Mouse (Mus musculus) liver, embryonic 14.5 days (tissue): ENCODE measurements around the gene Ago4. TPM values are rescaled to one million over a fixed set of nuclear protein-coding genes. Genes with fewer than 3 reads are reported as not detected.

Experiments
- ATAC-seq: fragments of 200-750 bp; cut with Nextera tagmentation; 2 replicates; pipeline ENCODE4 v1.8.0; 2017; ENCODE audit warnings: moderate number of reproducible peaks, mild to moderate bottlenecking, moderate library complexity; ENCODE audit not compliant: insufficient read depth
- DNase-seq, 3 experiments: peaks; one replicate each; pipeline ENCODE4 v3.0.0-alpha.2; 2012 to 2013; ENCODE audit warnings: low read depth in 3 of 3, low spot score in 3 of 3
- H3K27ac ChIP-seq: fragments of 300-500 bp; sonication (generic); 2 replicates; pipeline ENCODE4 v1.5.1; 2014; ENCODE audit warnings: moderate library complexity, mild to moderate bottlenecking, control low read depth, inconsistent platforms
- H3K27me3 ChIP-seq: fragments of 300-500 bp; sonication (generic); 2 replicates; pipeline ENCODE4 v1.6.1; 2014; ENCODE audit warnings: mild to moderate bottlenecking, low read length, moderate library complexity; ENCODE audit not compliant: control insufficient read depth, insufficient read depth
- H3K36me3 ChIP-seq: fragments of 300-500 bp; sonication (generic); replicated peaks from 2 replicates; pipeline ENCODE4 v1.6.1; 2014; ENCODE audit warnings: low read depth; ENCODE audit not compliant: control insufficient read depth, insufficient read depth
- H3K4me1 ChIP-seq, 2 experiments: fragments of 200-500 bp in 1 of 2; fragments of 300-500 bp in 1 of 2; sonication (generic) in 1 of 2; replicated peaks; 2 replicates each; pipeline ENCODE4 v1.6.1; 2012 to 2014; ENCODE audit warnings: antibody characterized with exemption in 1 of 2, inconsistent platforms in 1 of 2, low read length in 1 of 2; ENCODE audit not compliant: control insufficient read depth in 2 of 2, insufficient read depth in 2 of 2
- H3K4me2 ChIP-seq: fragments of 300-500 bp; sonication (generic); 2 replicates; pipeline ENCODE4 v1.6.1; 2014; ENCODE audit warnings: low read depth, mild to moderate bottlenecking, control low read depth, moderate library complexity
- H3K4me3 ChIP-seq, 2 experiments: fragments of 200-500 bp in 1 of 2; fragments of 300-500 bp in 1 of 2; sonication (generic) in 1 of 2; 2 replicates each; pipeline ENCODE4 v1.5.1; 2012 to 2014; ENCODE audit warnings: low read depth in 2 of 2, low read length in 2 of 2, mild to moderate bottlenecking in 2 of 2, control low read depth in 1 of 2, inconsistent platforms in 1 of 2, moderate library complexity in 1 of 2; ENCODE audit not compliant: insufficient read depth in 1 of 2
- H3K9ac ChIP-seq: fragments of 300-500 bp; sonication (generic); replicated peaks from 2 replicates; pipeline ENCODE4 v1.6.1; 2014; ENCODE audit warnings: mild to moderate bottlenecking, control low read depth, moderate library complexity
- H3K9me3 ChIP-seq: fragments of 300-500 bp; sonication (generic); 2 replicates; pipeline ENCODE4 v1.6.1; 2016; ENCODE audit warnings: low read length, mixed read lengths; ENCODE audit not compliant: control insufficient read depth
- CTCF ChIP-seq: IDR thresholded peaks from 2 replicates; pipeline ENCODE4 v1.5.1; 2016; ENCODE audit warnings: antibody characterized with exemption, low read depth, control low read depth
- EP300 ChIP-seq: IDR thresholded peaks from 2 replicates; pipeline ENCODE4 v1.6.1; 2016; ENCODE audit warnings: antibody characterized with exemption, low read depth
- WGBS: fragments of 180-500 bp; shearing (Covaris S2); extraction: QIAGEN DNeasy Blood & Tissue Kit; methylation state at CpG from one replicate; pipeline ENCODE4 v1.1.7; 2014; ENCODE audit not compliant: insufficient replicate concordance; 5-methylcytosine and 5-hydroxymethylcytosine counted together
- polyA plus RNA-seq, 2 experiments: library from polyadenylated mRNA; depleted of rRNA in 1 of 2; stranded (reverse) in 1 of 2; unstranded in 1 of 2; fragments of >200 nt; fragmentation: Nextera tagmentation in 1 of 2; extraction: Ambion mirVana in 1 of 2; gene quantifications; 2 replicates each; pipeline versions ENCODE4 v1.2.1 to v1.2.3; 2012 to 2014

Ago4 gene
- polyA plus RNA-seq, 2 experiments, result 0.17 to 0.20 TPM

DNA sequence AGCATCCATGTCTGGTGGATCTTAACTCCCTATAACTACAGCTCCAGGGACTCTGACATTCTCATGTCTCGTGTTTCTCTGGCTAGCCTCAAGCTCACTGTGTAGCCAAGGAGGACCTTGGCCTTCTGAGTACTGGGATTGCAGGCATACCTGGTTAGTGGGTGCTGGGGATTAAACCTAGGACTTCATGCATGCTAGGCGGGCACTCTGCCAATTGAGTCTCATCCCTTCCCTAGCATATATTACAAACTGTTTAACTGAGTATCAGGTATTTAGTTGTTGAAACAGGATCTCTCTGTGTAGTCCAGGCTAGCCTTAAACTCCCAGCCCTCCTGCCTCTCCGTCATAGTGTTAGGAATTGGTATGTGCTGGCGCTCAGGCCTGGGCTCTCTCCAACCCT is 34.0 kb upstream of the Ago4 start:
- no peaks in the 10 kb centered on the region for H3K4me1 ChIP-seq
- no peaks in the 10 kb centered on the region for H3K27me3 ChIP-seq
- H3K4me3 ChIP-seq, result no peak overlapping the region
- H3K27ac ChIP-seq, result no peak overlapping the region
- peaks cover 93% of the 10 kb centered on the region for H3K36me3 ChIP-seq
- no peak overlapping the region for H3K4me2 ChIP-seq
- no peak for TF ChIP-seq EP300
- no peak for TF ChIP-seq CTCF
- ATAC-seq (no peak), DNase-seq (no peak)
- no peak overlapping the region for H3K9ac ChIP-seq
- 91% methylated on average over 4 of the region's 4 CpGs for WGBS
- H3K9me3 ChIP-seq, result no peaks in the 10 kb centered on the region

DNA sequence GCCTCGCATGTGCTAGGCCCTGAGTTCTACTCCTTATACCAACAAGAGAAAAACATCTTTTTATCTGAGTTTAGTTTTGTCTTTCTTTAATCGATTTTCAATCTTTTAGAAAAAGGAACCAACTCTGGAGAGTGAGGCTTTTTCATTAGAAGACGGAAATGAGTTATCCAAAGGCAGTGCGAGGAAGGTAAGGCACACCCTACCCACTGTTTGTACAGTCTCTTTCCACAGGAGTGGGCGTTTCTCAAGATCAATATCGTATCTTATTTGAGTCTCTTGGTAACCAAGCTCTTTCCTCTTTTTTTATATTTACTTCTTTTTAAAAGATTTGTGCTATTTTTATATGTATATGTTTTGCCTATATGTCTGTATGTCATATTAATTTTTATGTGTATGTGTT is 30.5 kb upstream of the Ago4 start:
- H3K4me1 ChIP-seq, result no peaks in the 10 kb centered on the region
- no peak overlapping the region for H3K27ac ChIP-seq
- WGBS, result 84% methylated on average over 6 of the region's 6 CpGs
- H3K9me3 ChIP-seq, result no peaks in the 10 kb centered on the region
- DNase-seq (no peak), ATAC-seq (no peak)
- H3K9ac ChIP-seq, result no peak overlapping the region
- H3K4me2 ChIP-seq, result no peak overlapping the region
- H3K27me3 ChIP-seq, result no peaks in the 10 kb centered on the region
- TF ChIP-seq CTCF (no peak), EP300 (no peak)
- H3K4me3 ChIP-seq, result no peak overlapping the region
- peaks cover 87% of the 10 kb centered on the region for H3K36me3 ChIP-seq

DNA sequence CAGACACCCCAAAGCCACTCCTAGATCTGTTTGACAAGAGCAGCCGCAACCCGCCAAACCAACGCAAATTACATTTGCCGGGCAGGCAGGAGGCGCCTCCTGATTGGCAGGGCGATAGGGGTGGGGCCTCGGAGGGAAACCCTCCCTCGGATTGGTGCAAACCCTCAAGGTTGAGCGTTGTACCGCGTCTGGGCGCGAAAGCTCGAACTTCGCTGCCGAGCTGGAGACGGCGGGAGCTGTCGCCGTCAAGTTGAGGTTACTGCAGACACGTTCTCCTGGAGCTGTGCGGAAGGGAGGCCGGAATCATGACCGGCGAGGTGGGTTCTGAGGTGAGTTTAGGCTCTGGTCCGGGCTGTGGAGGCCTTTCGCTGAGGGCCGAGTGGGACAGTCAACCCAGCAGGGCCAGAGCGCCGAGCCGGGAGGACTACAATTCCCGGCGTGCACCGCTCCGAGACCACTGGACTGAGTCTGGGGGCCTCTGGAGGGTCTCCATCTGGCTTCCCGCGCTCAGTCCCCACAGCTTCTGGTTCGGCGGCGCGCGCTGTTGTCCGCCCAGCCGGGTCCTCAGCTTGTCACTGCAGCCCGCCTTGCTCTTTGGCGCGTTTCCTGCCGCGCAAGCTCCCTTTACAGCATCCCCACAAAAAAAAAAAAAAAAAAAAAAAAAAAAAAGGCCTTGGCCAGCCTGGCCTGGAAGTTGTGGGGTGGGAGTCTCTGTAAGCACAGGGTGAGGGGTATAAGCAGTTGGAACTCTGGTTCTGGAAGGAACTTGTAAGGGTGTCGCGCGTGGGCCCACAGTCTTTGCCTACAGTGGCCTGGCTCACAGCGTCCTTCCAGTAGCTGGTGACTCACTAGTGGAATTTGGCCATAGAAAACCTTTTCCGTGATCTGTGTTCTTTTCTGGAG is 23.8 kb upstream of the Ago4 start, which contains the start of gene Clspn:
Clspn (plus strand) TSS at position 127 of the 903 bp plus-strand sequence.
- peak; percentile 93 to 94 (median 93) for DNase-seq
- WGBS, result under 1% methylated on average over 54 of the region's 54 CpGs
- H3K4me1 ChIP-seq, result peaks cover 6 to 13% of the 10 kb centered on the region in 2 experiments
- H3K4me3 ChIP-seq, result peak within 1 kb of the TSS; percentile 68 to 99
- TF ChIP-seq EP300, result no peak
- no peak for TF ChIP-seq CTCF
- H3K27ac ChIP-seq, result peak within 1 kb of the TSS; percentile 63
- peak; percentile 98 for ATAC-seq
- no peaks in the 10 kb centered on the region for H3K9me3 ChIP-seq
- H3K36me3 ChIP-seq, result peaks cover 25% of the 10 kb centered on the region
- no peaks in the 10 kb centered on the region for H3K27me3 ChIP-seq
- peak within 1 kb of the TSS; percentile 96 for H3K9ac ChIP-seq
- peak within 1 kb of the TSS; percentile 79 for H3K4me2 ChIP-seq

DNA sequence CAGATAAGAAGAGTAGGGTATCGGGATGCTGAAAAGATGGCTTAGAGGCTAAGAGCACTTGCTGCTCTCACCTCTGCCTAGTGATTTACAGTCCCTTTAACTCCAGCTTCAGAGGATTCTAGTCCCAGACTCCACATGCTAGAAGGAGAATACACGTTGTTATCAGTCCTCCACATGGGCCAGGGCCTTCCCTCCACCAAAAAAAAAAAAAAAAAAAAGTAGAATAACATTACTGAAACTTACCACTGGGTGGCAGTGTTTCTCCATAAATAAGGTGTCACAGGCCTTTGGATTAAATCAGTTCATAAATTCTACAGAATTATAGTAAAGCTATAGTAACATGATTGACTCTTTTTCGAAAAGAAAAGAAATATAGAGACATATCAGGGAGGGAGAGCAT is 21.2 kb upstream of the Ago4 start:
- no peak for ATAC-seq
- no peaks in the 10 kb centered on the region for H3K9me3 ChIP-seq
- no peak overlapping the region for H3K4me2 ChIP-seq
- H3K4me1 ChIP-seq, result peaks cover 6 to 13% of the 10 kb centered on the region in 2 experiments
- no peak overlapping the region for H3K27ac ChIP-seq
- H3K4me3 ChIP-seq, result no peak overlapping the region
- H3K9ac ChIP-seq, result no peak overlapping the region
- WGBS, result 30% methylated on average over 3 of the region's 3 CpGs
- DNase-seq, result peak; percentile 61 to 72 (median 61)
- no peaks in the 10 kb centered on the region for H3K27me3 ChIP-seq
- no peak for TF ChIP-seq EP300
- peak; percentile 67 for TF ChIP-seq CTCF
- H3K36me3 ChIP-seq, result peaks cover 7% of the 10 kb centered on the region

DNA sequence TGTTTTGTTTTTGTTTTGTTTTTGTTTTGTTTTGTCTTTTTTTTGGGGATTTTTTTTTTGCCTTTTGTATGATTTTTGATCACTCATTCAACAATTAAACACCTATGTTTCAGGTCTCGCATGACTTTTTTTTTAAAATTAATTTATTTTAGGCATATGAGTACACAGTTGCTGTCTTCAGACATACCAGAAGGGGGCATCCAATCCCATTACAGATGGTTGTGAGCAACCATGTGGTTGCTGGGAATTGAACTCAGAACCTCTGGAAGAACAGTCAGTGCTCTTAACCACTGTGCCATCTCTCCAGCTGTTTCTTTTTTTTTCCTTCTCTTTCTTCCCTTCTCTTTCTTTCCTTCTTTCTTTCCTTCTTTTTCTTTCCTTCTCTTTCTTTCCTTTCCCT is 20.4 kb upstream of the Ago4 start:
- DNase-seq (no peak), ATAC-seq (no peak)

More for the DNA sequence above, 20.4 kb upstream of the Ago4 start:
- Histone ChIP-seq H3K9me3 (no peaks in the 10 kb centered on the region), H3K9ac (no peak overlapping the region), H3K27ac (no peak overlapping the region), H3K4me1 (peaks cover 6 to 13% of the 10 kb centered on the region in 2 experiments), H3K4me3 (no peak overlapping the region), H3K36me3 (peaks cover 2% of the 10 kb centered on the region; the same call in 1 of the 2 replicates), H3K27me3 (no peaks in the 10 kb centered on the region), H3K4me2 (no peak overlapping the region)
- WGBS, result 62% methylated on average over 1 of the region's 1 CpGs
- no peak for TF ChIP-seq EP300
- TF ChIP-seq CTCF, result peak; percentile 18; the same call in 1 of the 2 replicates
